Mouse (Mus musculus) bone marrow macrophage, adult 2 months (primary cell): Measurements from ENCODE around the gene Homer2. TPM values are rescaled to one million over a fixed set of nuclear protein-coding genes. Genes with fewer than 3 reads are reported as not detected.

Experiments used
- H3K27ac ChIP-seq: 2 replicates; pipeline ENCODE4 v1.5.1; 2012; ENCODE audit warnings: low read depth, low read length; ENCODE audit not compliant: insufficient read depth
- H3K4me1 ChIP-seq: 2 replicates; pipeline ENCODE4 v1.6.1; 2012; ENCODE audit warnings: low read length; ENCODE audit not compliant: control insufficient read depth, insufficient read depth
- H3K4me3 ChIP-seq: 2 replicates; pipeline ENCODE4 v1.5.1; 2012; ENCODE audit warnings: mild to moderate bottlenecking, low read length, moderate library complexity; ENCODE audit not compliant: insufficient read depth
- CTCF ChIP-seq: IDR thresholded peaks from 2 replicates; pipeline ENCODE4 v1.5.1; 2012; ENCODE audit warnings: low read depth, mild to moderate bottlenecking, low read length, moderate library complexity
- POLR2A ChIP-seq: IDR thresholded peaks from 2 replicates; pipeline ENCODE4 v1.6.1; 2012; ENCODE audit warnings: mild to moderate bottlenecking, low read depth, low read length, borderline replicate concordance
- polyA plus RNA-seq: library from polyadenylated mRNA; stranded (reverse); fragments of >200 nt; gene quantifications from 2 replicates; pipeline ENCODE4 v1.2.4, GENCODE M21; 2012; ENCODE audit not compliant: missing spikeins, insufficient read depth, insufficient read length

The Homer2 gene
- polyA plus RNA-seq, 1 experiment, result not detected

GRCm38 (mm10) chr7:81595056-81595455 lies 112.3 kb downstream of the Homer2 start:
- Histone ChIP-seq H3K4me3 (no peak overlapping the region), H3K27ac (no peak overlapping the region), H3K4me1 (peaks cover 4% of the 10 kb centered on the region)
- TF ChIP-seq CTCF, result no peak
- TF ChIP-seq POLR2A, result no peak

- TF ChIP-seq POLR2A (no peak), CTCF (no peak)
- H3K4me1 ChIP-seq, result peaks cover 4% of the 10 kb centered on the region
- no peak overlapping the region for H3K4me3 ChIP-seq
- no peak overlapping the region for H3K27ac ChIP-seq
Measured at GRCm38 (mm10) chr7:81593387-81593786, 113.9 kb downstream of the Homer2 start.

- no peak overlapping the region for H3K27ac ChIP-seq
- no peak overlapping the region for H3K4me3 ChIP-seq
- H3K4me1 ChIP-seq, result no peaks in the 10 kb centered on the region
- TF ChIP-seq POLR2A, result no peak
- TF ChIP-seq CTCF, result no peak
Measured at GRCm38 (mm10) chr7:81592686-81593085, 114.6 kb downstream of the Homer2 start.

- Histone ChIP-seq H3K27ac (no peak overlapping the region), H3K4me3 (no peak overlapping the region), H3K4me1 (no peaks in the 10 kb centered on the region)
- TF ChIP-seq POLR2A, result no peak
Measured at GRCm38 (mm10) chr7:81587238-81587637, 120.1 kb downstream of the Homer2 start.

GRCm38 (mm10) chr7:81585326-81585725 lies 122.0 kb downstream of the Homer2 start:
- Histone ChIP-seq H3K27ac (no peak overlapping the region), H3K4me3 (no peak overlapping the region), H3K4me1 (no peaks in the 10 kb centered on the region)
- TF ChIP-seq POLR2A (no peak), CTCF (no peak)

GRCm38 (mm10) chr7:81583512-81583911 lies 123.8 kb downstream of the Homer2 start:
- no peak overlapping the region for H3K27ac ChIP-seq
- TF ChIP-seq POLR2A, result no peak
- no peak for TF ChIP-seq CTCF
- peaks cover 7% of the 10 kb centered on the region for H3K4me1 ChIP-seq
- no peak overlapping the region for H3K4me3 ChIP-seq

GRCm38 (mm10) chr7:81579312-81579711 lies 128.0 kb downstream of the Homer2 start:
- peaks cover 17% of the 10 kb centered on the region for H3K4me1 ChIP-seq
- no peak for TF ChIP-seq CTCF
- no peak for TF ChIP-seq POLR2A
- no peak overlapping the region for H3K27ac ChIP-seq
- H3K4me3 ChIP-seq, result no peak overlapping the region

- Histone ChIP-seq H3K4me3 (no peak overlapping the region), H3K27ac (no peak overlapping the region), H3K4me1 (peaks cover 21% of the 10 kb centered on the region)
- TF ChIP-seq CTCF (no peak), POLR2A (no peak)
Measured at GRCm38 (mm10) chr7:81578413-81578812, 128.9 kb downstream of the Homer2 start.

- no peak overlapping the region for H3K4me3 ChIP-seq
- peaks cover 25% of the 10 kb centered on the region for H3K4me1 ChIP-seq
- no peak for TF ChIP-seq POLR2A
- TF ChIP-seq CTCF, result no peak
- no peak overlapping the region for H3K27ac ChIP-seq
Measured at GRCm38 (mm10) chr7:81577872-81578271, 129.5 kb downstream of the Homer2 start.

GRCm38 (mm10) chr7:81575606-81576005 lies 131.7 kb downstream of the Homer2 start:
- TF ChIP-seq CTCF (no peak), POLR2A (no peak)
- H3K4me3 ChIP-seq, result no peak overlapping the region
- H3K4me1 ChIP-seq, result peaks cover 28% of the 10 kb centered on the region
- H3K27ac ChIP-seq, result no peak overlapping the region

GRCm38 (mm10) chr7:81573821-81574220 lies 133.5 kb downstream of the Homer2 start:
- H3K27ac ChIP-seq, result no peak overlapping the region
- no peak overlapping the region for H3K4me3 ChIP-seq
- H3K4me1 ChIP-seq, result peaks cover 24% of the 10 kb centered on the region
- TF ChIP-seq POLR2A (no peak), CTCF (no peak)
